Mouse (Mus musculus): ENCODE results near the gene Xirp1.
"Not testable (repeated sequence)": the region's sequence is repeated elsewhere in the genome, so short reads cannot be mapped to it uniquely, and the experiment has no call there.

DNA sequence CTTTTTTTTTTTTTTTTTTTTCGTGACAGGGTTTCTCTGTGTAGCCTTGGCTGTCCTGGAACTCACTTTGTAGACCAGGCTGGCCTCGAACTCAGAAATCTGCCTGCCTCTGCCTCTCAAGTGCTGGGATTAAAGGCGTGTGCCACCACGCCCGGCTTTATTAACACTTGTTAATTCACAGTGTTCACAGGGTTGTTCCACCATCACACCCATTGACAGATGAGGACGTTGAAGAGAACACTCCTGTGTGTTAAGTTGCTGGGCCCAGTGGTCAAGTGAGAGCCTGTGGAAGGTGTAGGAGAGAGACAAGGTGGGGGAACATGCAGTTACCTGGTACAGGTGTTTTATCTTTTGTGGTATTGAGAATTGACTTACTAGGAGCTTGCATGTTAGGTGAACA is 11.2 kb downstream of the Xirp1 start:
- TF ChIP-seq CTCF (IDR thresholded peaks at IDR 0.05; ENCODE audit: low read depth); EP300 (optimal IDR thresholded peaks at IDR 0.05): not testable (repeated sequence)
